Mouse (Mus musculus): ENCODE results near the gene Dll1. TPM values are rescaled to one million over a fixed set of nuclear protein-coding genes. Genes with fewer than 3 reads are reported as not detected.

The Dll1 gene
- total RNA-seq, 1 experiment = 13.8 TPM

DNA sequence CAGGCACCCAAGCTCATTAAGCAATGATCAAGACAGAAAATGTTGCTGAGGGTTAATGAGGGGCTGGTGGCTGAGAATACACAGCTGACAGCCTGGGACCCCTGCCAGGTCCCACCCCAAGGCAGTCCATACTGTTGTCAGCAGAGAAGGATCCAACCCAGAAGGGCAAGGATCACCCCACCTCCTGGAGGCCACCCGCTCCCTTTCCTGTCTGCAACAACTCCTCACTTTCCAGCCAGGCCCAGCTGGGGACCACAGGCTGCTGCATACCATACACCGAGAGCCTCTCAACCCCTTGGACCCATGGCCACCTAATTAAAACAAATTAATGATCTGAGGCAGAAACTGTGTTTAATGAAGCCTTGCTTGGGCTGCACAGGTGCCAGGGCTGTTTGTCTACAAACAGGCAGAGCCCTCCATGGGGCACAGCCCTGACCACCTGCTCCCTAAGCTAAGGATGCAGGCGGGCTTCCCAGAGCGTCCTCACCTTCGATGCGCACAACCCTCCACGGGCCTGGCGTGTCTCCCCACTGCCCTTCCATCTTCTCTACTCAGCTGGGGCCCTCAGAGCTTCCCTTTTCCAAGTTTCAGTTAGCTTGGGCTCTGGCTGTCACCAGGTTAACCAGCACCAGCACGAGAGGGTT, 53.4 kb downstream of the Dll1 start:
- TF ChIP-seq CHD2 (IDR thresholded peaks at IDR 0.05; ENCODE audit: low read depth, low read length) (no peak), ZNF384 (IDR thresholded peaks at IDR 0.05; ENCODE audit: low read depth, low read length) (no peak), MAFK (IDR thresholded peaks at IDR 0.05; ENCODE audit: insufficient read depth, low read depth, low read length) (no peak), ZC3H11A (IDR thresholded peaks at IDR 0.05; ENCODE audit: borderline replicate concordance, low read depth, low read length) (no peak), HCFC1 (IDR thresholded peaks at IDR 0.05; ENCODE audit: borderline replicate concordance, insufficient read depth, low read length) (no peak)
- Histone ChIP-seq H3K9ac (ENCODE audit: insufficient read depth, low read depth, low read length, poor library complexity, severe bottlenecking) (no peak overlapping the region), H3K4me1 (ENCODE audit: control insufficient read depth in 2 of 2, insufficient read depth in 2 of 2, low read length in 2 of 2, poor library complexity in 1 of 2) (no peaks in the 10 kb centered on the region), H3K9me3 (ENCODE audit: control insufficient read depth, insufficient read depth, low read depth, low read length) (no peaks in the 10 kb centered on the region), H3K36me3 (ENCODE audit: control insufficient read depth, insufficient read depth, low read length, poor library complexity, severe bottlenecking) (no peaks in the 10 kb centered on the region), H3K4me3 (ENCODE audit: insufficient read depth in 1 of 2, low read depth in 1 of 2, low read length in 2 of 2, poor library complexity in 1 of 2, severe bottlenecking in 1 of 2) (no peak overlapping the region), H3K27ac (ENCODE audit: insufficient read depth, low read depth, low read length, poor library complexity, severe bottlenecking) (no peak overlapping the region)
- no peak for DNase-seq (ENCODE audit: low read depth, low spot score)
- in situ Hi-C loops (cut with MboI; ENCODE audit: low sequenced_read_pairs in 2 of 2, unreplicated experiment in 2 of 2) = no loop called here

Other genes with a start within 250 kb of the Dll1 start
- gene Fam120b, start 19.3 kb upstream of the Dll1 start, total RNA-seq (2012; rRNA removed) = 7.1 and 9.2 TPM in 2 replicates
- gene Psmb1, start 122.9 kb upstream of the Dll1 start, total RNA-seq (2012; rRNA removed) = 151 and 189 TPM in 2 replicates
- 35.6 and 39.4 TPM in 2 replicates for gene Tbp, start 123.0 kb upstream of the Dll1 start, total RNA-seq (2012; rRNA removed)
- 65.1 and 82.7 TPM in 2 replicates for gene Pdcd2, start 150.4 kb upstream of the Dll1 start, total RNA-seq (2012; rRNA removed)
- 1.9 and 2.7 TPM in 2 replicates for gene Prdm9, start 187.5 kb upstream of the Dll1 start, total RNA-seq (2012; rRNA removed)

All from ES-E14 (cell line).